Mouse (Mus musculus): ENCODE measurements at regions not wholly inside any gene's neighbourhood (a gene's known extent, or its start where the extent isn't known, plus 50 kb on each side); places are given as distances from the start of the nearest gene placed in this dataset.

GRCm38 (mm10) chr7:136083571-136084342 is 367.6 kb upstream of the Mki67 start:
- no peak for DNase-seq (ENCODE audit: low read depth, low spot score)

DNA sequence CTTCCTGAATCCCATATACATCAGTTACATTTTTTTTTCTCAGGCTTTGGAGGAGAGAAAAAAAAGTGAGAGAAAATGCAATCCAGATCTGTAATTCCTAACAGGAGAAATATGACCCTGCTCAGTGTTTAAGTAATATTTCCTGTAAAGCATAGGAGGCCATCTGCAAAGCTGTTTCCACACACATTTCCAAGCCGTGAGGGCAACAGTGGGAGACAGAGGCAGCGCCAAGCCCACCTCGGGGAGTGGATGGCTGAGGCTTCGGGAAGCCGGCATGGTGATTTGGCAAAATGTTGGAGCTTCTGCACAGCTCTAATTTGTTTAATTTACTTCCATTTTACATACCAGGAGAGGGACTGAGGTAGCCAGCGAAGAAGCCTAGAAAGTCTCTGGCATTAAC is 372.6 kb upstream of the Mki67 start:
- DNase-seq (ENCODE audit: low read depth, low spot score): no peak

DNA sequence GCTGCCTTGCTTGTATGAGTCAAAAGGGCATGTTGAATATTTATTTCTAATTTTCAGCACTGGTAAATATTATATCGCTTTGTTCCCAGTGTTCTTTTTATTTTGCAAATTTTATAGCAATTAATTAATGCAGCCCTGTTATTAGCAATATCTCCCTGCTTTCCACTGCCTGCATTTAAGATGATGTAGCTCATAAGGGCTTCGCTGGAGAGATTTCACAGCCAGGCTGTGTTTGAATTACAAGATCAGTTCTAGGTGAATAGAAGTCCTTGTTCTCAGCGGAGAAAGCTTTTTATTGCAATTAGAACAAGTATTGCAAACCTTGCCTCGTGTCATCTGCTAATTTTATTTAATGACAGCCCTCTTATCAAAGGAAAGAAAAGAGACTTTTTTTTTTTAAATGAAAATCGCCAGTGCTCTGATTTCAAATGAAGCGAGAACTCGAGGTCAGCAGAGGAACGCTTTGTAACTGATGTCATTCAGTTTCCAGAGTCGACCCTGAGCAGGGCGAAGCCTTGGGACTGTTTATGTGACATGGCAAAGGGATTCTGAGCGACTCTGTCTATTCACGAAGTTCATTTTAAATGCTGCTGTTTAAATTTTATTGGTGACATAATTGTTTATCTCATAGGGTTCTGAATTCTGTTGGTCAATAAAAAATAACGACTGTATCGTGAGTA is 378.7 kb upstream of the Mki67 start:
- DNase-seq (ENCODE audit: low read depth, low spot score): no peak

- DNase-seq (ENCODE audit: low read depth, low spot score): no peak
These were observed 387.9 kb upstream of the Mki67 start for GRCm38 (mm10) chr7:136104021-136104420.

- peak; percentile 67 for DNase-seq (ENCODE audit: low read depth, low spot score)
These were observed 396.0 kb upstream of the Mki67 start for GRCm38 (mm10) chr7:136112163-136112562.

GRCm38 (mm10) chr7:136120930-136121329 is 404.8 kb upstream of the Mki67 start:
- no peak for DNase-seq (ENCODE audit: low read depth, low spot score)

GRCm38 (mm10) chr7:136121406-136121805 is 405.2 kb upstream of the Mki67 start:
- DNase-seq (ENCODE audit: low read depth, low spot score): peak; percentile 54

DNA sequence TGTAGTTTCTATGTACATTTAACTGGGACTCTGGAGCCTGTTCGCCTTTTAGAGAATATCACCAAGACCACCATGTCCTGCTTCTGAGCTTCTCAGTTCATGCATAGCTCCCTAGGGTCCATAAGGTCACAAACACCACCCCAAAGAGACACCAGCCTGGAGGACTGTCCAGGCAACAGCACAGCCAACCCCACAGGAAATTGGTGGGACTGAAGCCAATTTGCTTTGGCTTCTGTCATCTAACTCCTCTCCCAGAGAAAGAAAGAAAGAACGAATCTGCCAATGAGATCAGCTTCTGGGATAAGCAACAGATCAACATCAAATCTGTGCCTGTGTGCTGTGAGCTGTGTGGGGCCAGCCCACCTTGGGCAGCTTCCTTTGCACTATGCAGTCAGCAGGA is 408.6 kb upstream of the Mki67 start:
- DNase-seq (ENCODE audit: low read depth, low spot score): no peak

DNA sequence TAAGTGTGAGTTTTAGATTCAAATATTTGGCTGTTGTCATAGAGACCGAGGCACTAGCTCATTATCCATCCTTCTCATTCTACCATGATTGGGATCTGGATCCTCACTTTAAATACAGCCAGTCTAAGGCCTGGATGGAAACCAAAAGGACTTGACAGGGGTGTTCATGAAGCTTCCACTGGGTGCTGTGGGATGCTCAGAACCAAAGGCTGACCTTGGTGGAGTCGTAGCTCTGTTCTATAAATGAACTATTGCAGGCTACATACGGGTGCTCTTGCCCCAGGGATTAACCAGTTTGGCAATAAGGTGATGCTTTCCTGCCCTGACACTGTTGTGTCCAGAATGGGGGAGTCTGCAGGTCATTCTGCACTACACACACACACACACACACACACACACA is 410.2 kb upstream of the Mki67 start:
- no peak for DNase-seq (ENCODE audit: low read depth, low spot score)

- no peak for DNase-seq (ENCODE audit: low read depth, low spot score)
These were observed 411.4 kb upstream of the Mki67 start for GRCm38 (mm10) chr7:136127576-136127975.

GRCm38 (mm10) chr7:136129721-136130123 is 413.6 kb upstream of the Mki67 start:
- no peak for DNase-seq (ENCODE audit: low read depth, low spot score)

DNA sequence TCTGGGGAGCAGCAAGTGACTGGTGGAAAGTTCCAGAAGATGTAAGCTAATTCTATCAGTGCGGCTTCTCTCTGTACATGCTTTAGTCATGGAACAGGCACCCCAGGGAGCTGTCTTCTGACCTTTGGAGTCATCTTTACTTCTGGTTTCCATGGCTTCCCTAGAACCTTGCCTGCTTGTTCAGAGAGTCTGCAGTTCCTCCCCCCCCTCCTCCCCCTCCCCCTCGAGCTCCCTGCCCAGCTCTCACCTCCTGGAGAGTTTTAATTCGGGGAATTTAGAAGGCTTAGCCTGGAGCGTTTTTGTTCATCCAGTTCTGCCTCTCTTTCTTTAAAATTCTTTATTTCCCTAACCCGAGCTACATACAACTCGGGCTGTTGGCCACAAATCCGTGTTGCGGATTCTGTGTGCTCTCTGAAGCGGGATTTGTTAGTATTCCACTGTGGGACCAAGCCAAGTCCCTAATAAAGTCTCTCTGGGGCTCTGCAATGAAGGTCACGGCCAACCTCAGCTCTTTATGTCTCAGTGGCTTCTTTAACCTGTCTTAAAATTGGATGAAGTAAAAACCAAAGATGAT is 414.6 kb upstream of the Mki67 start:
- no peak for DNase-seq (ENCODE audit: low read depth, low spot score)

GRCm38 (mm10) chr7:136132976-136133375 is 416.8 kb upstream of the Mki67 start:
- no peak for DNase-seq (ENCODE audit: low read depth, low spot score)

GRCm38 (mm10) chr7:136136666-136137065 is 420.5 kb upstream of the Mki67 start:
- no peak for DNase-seq (ENCODE audit: low read depth, low spot score)

GRCm38 (mm10) chr7:136137341-136137740 is 421.2 kb upstream of the Mki67 start:
- no peak for DNase-seq (ENCODE audit: low read depth, low spot score)

- no peak for DNase-seq (ENCODE audit: low read depth, low spot score)
These were observed 421.9 kb upstream of the Mki67 start for GRCm38 (mm10) chr7:136137831-136138602.

DNA sequence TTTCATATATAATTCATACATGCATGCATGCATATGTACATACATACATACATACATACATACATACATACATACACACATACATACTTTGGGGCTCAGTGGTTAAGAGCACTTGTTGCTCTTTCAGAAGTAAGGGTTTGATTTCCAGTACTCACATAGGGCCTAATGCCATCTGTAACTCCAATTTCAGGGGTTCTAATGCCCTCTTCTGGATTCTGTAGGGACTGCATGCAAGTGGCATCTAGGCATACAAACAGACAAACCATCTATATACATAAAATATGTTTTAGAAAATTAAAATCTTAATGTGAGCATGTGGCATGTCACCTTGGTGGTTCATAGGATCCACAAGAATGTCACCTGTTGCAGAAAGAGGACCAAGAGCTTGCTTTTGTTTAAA is 426.7 kb upstream of the Mki67 start:
- peak; percentile 48 for DNase-seq (ENCODE audit: low read depth, low spot score)

DNA sequence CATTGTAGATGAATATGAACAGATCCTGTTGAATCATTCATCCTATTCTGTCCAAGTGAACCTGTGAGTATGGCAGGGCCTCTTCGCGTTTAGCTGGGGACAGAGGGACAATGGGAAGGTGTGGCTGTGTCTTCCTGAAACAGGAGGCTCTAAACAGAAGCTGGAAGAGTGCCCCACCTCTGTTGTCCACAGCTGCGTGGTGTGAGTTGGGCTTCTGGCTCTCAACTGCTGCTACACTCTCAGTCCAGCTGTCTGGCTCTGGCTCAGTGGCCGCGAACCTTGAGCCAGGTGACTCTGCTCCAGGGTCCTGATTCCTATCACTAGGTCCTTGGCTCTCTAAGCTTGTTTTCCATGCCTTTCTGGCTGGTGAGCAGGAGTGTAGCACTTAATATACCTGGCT is 434.0 kb upstream of the Mki67 start:
- DNase-seq (ENCODE audit: low read depth, low spot score): no peak

DNA sequence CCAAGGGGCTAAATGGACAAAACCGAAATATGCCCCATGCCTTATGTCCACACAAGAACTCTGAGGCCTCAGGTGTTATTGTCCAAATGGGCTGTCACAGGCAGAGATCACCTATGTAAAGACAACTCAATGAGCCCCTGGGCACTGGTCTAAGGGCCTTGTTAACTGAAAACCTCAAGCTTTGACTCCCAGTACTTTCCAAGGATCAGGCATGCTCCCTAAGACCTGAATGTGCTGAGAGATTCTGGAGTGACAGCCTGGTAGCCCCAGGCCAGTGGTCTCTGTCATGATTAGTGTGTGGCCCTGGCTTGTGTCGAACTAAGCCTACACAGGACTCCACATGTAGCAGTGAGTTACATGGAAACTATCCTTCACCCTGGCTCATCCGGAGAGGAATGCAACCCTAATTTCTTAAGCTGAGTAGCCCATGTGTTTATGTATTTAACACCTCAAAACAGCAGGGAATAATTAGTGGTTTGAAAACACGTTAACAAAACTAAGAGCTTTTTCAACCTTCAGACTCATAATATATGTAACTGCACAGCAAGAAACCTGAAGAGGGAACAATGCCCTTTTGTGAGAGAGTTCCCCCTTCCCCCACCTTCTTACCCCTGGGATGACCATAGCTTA is 435.3 kb upstream of the Mki67 start:
- DNase-seq (ENCODE audit: low read depth, low spot score): no peak

GRCm38 (mm10) chr7:136152470-136152869 is 436.3 kb upstream of the Mki67 start:
- DNase-seq (ENCODE audit: low read depth, low spot score): peak; percentile 71

GRCm38 (mm10) chr7:136153621-136154020 is 437.5 kb upstream of the Mki67 start:
- no peak for DNase-seq (ENCODE audit: low read depth, low spot score)

DNA sequence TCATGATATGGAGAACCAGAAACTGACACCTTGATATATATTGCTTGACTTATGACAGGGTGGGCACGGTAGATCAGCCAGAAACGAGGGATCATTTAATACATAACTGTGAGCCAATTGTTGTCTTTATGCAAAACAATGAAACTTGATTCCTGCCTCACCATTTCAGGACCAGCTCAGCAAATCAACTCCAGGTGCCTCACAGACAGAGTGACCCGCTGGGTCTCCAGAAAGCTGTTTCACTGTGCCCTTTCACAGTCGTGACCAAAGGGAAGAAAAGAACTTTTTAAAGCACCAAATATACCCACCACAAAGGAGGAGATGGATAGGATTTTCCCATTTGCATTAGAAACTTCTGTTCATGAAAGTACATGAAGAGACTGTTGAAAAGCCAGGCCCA is 443.0 kb upstream of the Mki67 start:
- no peak for DNase-seq (ENCODE audit: low read depth, low spot score)
